8 mouse cellular contexts compared by ENCODE assay signal in genomic region chr9:117192565-117193540, GRCm38 (mm10).
A peak's percentile ranks its signal among the peaks of the same experiment; 100 is the strongest.
DNase-seq lines count a peak whose midpoint lies in the region; ATAC-seq and TF ChIP-seq lines count a peak whose summit lies in the region.

No protein-coding gene starts in this region.

- WGBS in intestine, embryonic 16.5 days, result 48% methylated on average over 14 of the region's 14 CpGs
- 49% methylated on average over 14 of the region's 14 CpGs for WGBS in limb, embryonic 13.5 days
- WGBS in small intestine, adult 2 months, result 54% methylated on average over 14 of the region's 14 CpGs

- H3K4me2 ChIP-seq in intestine, embryonic 16.5 days (ENCODE audit: low read depth, low read length), result no peak overlapping the region; the same call in 1 of the 2 replicates
- peak overlapping the region; percentile 46 for H3K4me2 ChIP-seq in limb, embryonic 13.5 days (replicated peaks)

- TF ChIP-seq POLR2A in small intestine, adult 2 months (IDR thresholded peaks at IDR 0.05; ENCODE audit: low read depth, low read length), result no peak

- peak; percentile 74 for DNase-seq in adipocyte (ENCODE audit: low spot score)
- DNase-seq in heart, adult 11 months, result peak; percentile 97
- no peak for DNase-seq in embryo, embryonic 11 days

- no peaks in the 10 kb centered on the region for H3K27me3 ChIP-seq in intestine, embryonic 16.5 days (replicated peaks; ENCODE audit: control insufficient read depth, insufficient read depth, low read length)
- no peaks in the 10 kb centered on the region for H3K27me3 ChIP-seq in limb, embryonic 13.5 days
- no peaks in the 10 kb centered on the region for H3K27me3 ChIP-seq in small intestine, adult 2 months (ENCODE audit: control insufficient read depth, insufficient read depth, low read length)

- TF ChIP-seq CTCF in small intestine, adult 2 months (IDR thresholded peaks at IDR 0.05; ENCODE audit: extremely low read depth, insufficient read length, insufficient replicate concordance, low read depth, low read length), result no peak

- 0 out of 2 replicates have a peak overlapping the region, but pooled peaks have one; percentile 0 for H3K27ac ChIP-seq in brown adipose tissue, adult 24 weeks (replicated peaks; ENCODE audit: low read depth, low read length)
- peak overlapping the region; percentile 47 for H3K27ac ChIP-seq in intestine, embryonic 16.5 days (ENCODE audit: low read length)
- H3K27ac ChIP-seq in limb, embryonic 13.5 days, result peak overlapping the region; percentile 91
- H3K27ac ChIP-seq in small intestine, adult 2 months (ENCODE audit: insufficient read depth, low read depth, low read length), result peak overlapping the region; percentile 19; the same call in 1 of the 2 replicates

- H3K9me3 ChIP-seq in intestine, embryonic 16.5 days (ENCODE audit: control insufficient read depth, low read length), result no peaks in the 10 kb centered on the region
- no peaks in the 10 kb centered on the region for H3K9me3 ChIP-seq in limb, embryonic 13.5 days

- H3K36me3 ChIP-seq in intestine, embryonic 16.5 days (ENCODE audit: control insufficient read depth, insufficient read depth, low read length), result no peaks in the 10 kb centered on the region
- H3K36me3 ChIP-seq in limb, embryonic 13.5 days, result peaks cover 22% of the 10 kb centered on the region
- no peaks in the 10 kb centered on the region for H3K36me3 ChIP-seq in small intestine, adult 2 months (ENCODE audit: control insufficient read depth, insufficient read depth, low read length)

- no peaks in the 10 kb centered on the region for H3K4me1 ChIP-seq in brown adipose tissue, adult 24 weeks (ENCODE audit: control insufficient read depth, insufficient read depth, insufficient read length, low read length)
- H3K4me1 ChIP-seq in intestine, embryonic 16.5 days (ENCODE audit: control insufficient read depth, insufficient read depth, low read length), result peaks cover 14% of the 10 kb centered on the region
- H3K4me1 ChIP-seq in limb, embryonic 13.5 days, result peaks cover 41% of the 10 kb centered on the region
- H3K4me1 ChIP-seq in small intestine, adult 2 months (ENCODE audit: control insufficient read depth, insufficient read depth, insufficient read length, low read length), result no peaks in the 10 kb centered on the region

- no peak overlapping the region for H3K4me3 ChIP-seq in brown adipose tissue, adult 24 weeks (ENCODE audit: insufficient read depth, low read depth, low read length)
- H3K4me3 ChIP-seq in intestine, embryonic 16.5 days (ENCODE audit: low read length), result no peak overlapping the region
- H3K4me3 ChIP-seq in limb, embryonic 13.5 days, result no peak overlapping the region
- no peak overlapping the region for H3K4me3 ChIP-seq in small intestine, adult 2 months (ENCODE audit: low read depth, low read length)

- no peak overlapping the region for H3K9ac ChIP-seq in intestine, embryonic 16.5 days (ENCODE audit: low read depth, low read length)
- H3K9ac ChIP-seq in limb, embryonic 13.5 days, result no peak overlapping the region

- peak; percentile 85 for ATAC-seq in intestine, embryonic 16.5 days
- peak; percentile 92 for ATAC-seq in limb, embryonic 13.5 days (ENCODE audit: low FRiP score, low read depth)
- no peak for ATAC-seq in granulocyte monocyte progenitor cell, adult 5-6 weeks (replicated peaks; ENCODE audit: poor library complexity, severe bottlenecking)

Comparison
In these comparisons a context has a peak if more than half of its experiments do, and no peak if none do; other contexts are left out.
1. H3K27ac ChIP-seq: peak in every context shown above with its lines; median percentile 91 in limb, embryonic 13.5 days; 47 in intestine, embryonic 16.5 days; 19 in small intestine, adult 2 months; 0 in brown adipose tissue, adult 24 weeks.